Mouse (Mus musculus) liver, embryonic 11.5 days (tissue): Measurements from ENCODE around the gene Gm10337. TPM values are rescaled to one million over a fixed set of nuclear protein-coding genes. Genes with fewer than 3 reads are reported as not detected.

Experiments
- ATAC-seq: fragments of 200-750 bp; cut with Nextera tagmentation; replicated peaks from 2 replicates; pipeline ENCODE4 v1.8.0; 2017; ENCODE audit warnings: moderate number of reproducible peaks, mild to moderate bottlenecking, moderate TSS enrichment, moderate library complexity; ENCODE audit not compliant: low FRiP score
- DNase-seq: peaks from one replicate; pipeline ENCODE4 v3.0.0-alpha.2; 2017; ENCODE audit warnings: low spot score
- H3K27ac ChIP-seq: fragments of 300-500 bp; sonication (generic); 2 replicates; pipeline ENCODE4 v1.5.1; 2014; ENCODE audit warnings: mild to moderate bottlenecking, low read depth, low read length, control low read depth
- H3K27me3 ChIP-seq: fragments of 300-500 bp; sonication (generic); replicated peaks from 2 replicates; pipeline ENCODE4 v1.6.1; 2014; ENCODE audit warnings: low read length, mixed read lengths; ENCODE audit not compliant: control insufficient read depth, insufficient read depth
- H3K36me3 ChIP-seq: fragments of 300-500 bp; sonication (generic); 2 replicates; pipeline ENCODE4 v1.6.1; 2014; ENCODE audit warnings: mild to moderate bottlenecking, low read length, moderate library complexity, mixed read lengths; ENCODE audit not compliant: control insufficient read depth, insufficient read depth
- H3K4me1 ChIP-seq: fragments of 300-500 bp; sonication (generic); replicated peaks from 2 replicates; pipeline ENCODE4 v1.6.1; 2014; ENCODE audit warnings: low read length, mixed read lengths; ENCODE audit not compliant: control insufficient read depth, insufficient read depth
- H3K4me2 ChIP-seq: fragments of 300-500 bp; sonication (generic); 2 replicates; pipeline ENCODE4 v1.6.1; 2014; ENCODE audit warnings: mild to moderate bottlenecking, control low read depth, moderate library complexity
- H3K4me3 ChIP-seq: fragments of 300-500 bp; sonication (generic); 2 replicates; pipeline ENCODE4 v1.5.1; 2014; ENCODE audit warnings: low read depth, low read length, control low read depth
- H3K9ac ChIP-seq: fragments of 300-500 bp; sonication (generic); 2 replicates; pipeline ENCODE4 v1.6.1; 2014; ENCODE audit warnings: low read depth, low read length, control low read depth
- H3K9me3 ChIP-seq: fragments of 300-500 bp; sonication (generic); 2 replicates; pipeline ENCODE4 v1.6.1; 2016; ENCODE audit warnings: low read length, inconsistent platforms, mixed read lengths; ENCODE audit not compliant: control insufficient read depth
- WGBS: fragments of 180-500 bp; shearing (Covaris S2); extraction: QIAGEN DNeasy Blood & Tissue Kit; methylation state at CpG from one replicate; pipeline ENCODE4 v1.1.7; 2014; 5-methylcytosine and 5-hydroxymethylcytosine counted together
- polyA plus RNA-seq: library from polyadenylated mRNA; unstranded; fragments of >200 nt; fragmentation: Nextera tagmentation; extraction: Ambion mirVana; gene quantifications from 2 replicates; pipeline ENCODE4 v1.2.1, GENCODE M21; 2014

Gm10337 gene
- polyA plus RNA-seq, 1 experiment from 2014 or later: not detected

DNA sequence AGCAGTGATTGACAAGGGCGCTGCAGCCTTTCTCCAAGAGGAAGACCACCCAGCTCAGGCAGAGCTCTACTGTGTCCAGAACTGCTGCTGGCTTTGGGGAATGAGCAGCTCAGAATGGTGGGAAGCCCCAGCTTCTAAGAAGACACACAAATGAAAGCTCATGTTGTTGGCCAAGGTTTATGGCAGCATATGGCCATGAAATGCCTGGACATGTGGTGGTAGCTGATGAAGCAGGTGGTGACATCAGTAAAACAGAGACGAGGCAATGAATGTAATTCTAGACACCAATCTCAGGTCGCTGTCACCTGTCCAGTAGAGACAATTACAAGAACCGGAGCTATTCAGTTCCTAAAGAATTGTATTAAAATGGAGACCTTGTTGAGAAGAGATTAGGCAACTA is 41.3 kb downstream of the Gm10337 start:
- 89% methylated on average over 4 of the region's 4 CpGs for WGBS
- H3K9me3 ChIP-seq: no peaks in the 10 kb centered on the region
- H3K4me1 ChIP-seq: no peaks in the 10 kb centered on the region
- DNase-seq (no peak), ATAC-seq (no peak)
- H3K4me3 ChIP-seq: no peak overlapping the region
- peaks cover 24% of the 10 kb centered on the region; the same call in 1 of the 2 replicates for H3K36me3 ChIP-seq
- H3K27me3 ChIP-seq: no peaks in the 10 kb centered on the region
- no peak overlapping the region for H3K4me2 ChIP-seq
- H3K27ac ChIP-seq: no peak overlapping the region
- no peak overlapping the region for H3K9ac ChIP-seq

DNA sequence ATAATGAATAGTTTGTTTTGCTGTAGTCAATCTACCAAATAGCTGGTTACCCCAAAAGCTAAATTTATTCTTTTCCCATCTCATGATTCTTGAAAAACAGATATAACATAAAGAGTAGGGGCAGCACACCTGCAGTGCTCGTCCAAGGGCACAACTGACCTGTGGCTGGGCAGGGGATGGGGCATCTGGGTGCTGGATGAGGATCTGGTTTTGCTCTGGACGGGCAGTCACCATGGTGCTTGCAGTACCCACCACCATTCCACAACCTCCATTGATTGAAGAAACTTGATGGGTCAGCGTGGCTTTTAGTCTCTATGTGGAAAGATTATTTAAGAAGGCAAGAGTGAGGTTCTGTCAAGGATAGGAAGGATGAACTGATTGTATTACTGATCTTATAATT is 42.7 kb downstream of the Gm10337 start:
- ATAC-seq: no peak
- H3K36me3 ChIP-seq: peaks cover 16% of the 10 kb centered on the region; the same call in 1 of the 2 replicates
- H3K27ac ChIP-seq: no peak overlapping the region
- 88% methylated on average over 3 of the region's 3 CpGs for WGBS
- DNase-seq: no peak
- no peak overlapping the region for H3K4me3 ChIP-seq
- no peaks in the 10 kb centered on the region for H3K27me3 ChIP-seq
- no peaks in the 10 kb centered on the region for H3K9me3 ChIP-seq
- no peak overlapping the region for H3K4me2 ChIP-seq
- H3K9ac ChIP-seq: no peak overlapping the region
- H3K4me1 ChIP-seq: no peaks in the 10 kb centered on the region

DNA sequence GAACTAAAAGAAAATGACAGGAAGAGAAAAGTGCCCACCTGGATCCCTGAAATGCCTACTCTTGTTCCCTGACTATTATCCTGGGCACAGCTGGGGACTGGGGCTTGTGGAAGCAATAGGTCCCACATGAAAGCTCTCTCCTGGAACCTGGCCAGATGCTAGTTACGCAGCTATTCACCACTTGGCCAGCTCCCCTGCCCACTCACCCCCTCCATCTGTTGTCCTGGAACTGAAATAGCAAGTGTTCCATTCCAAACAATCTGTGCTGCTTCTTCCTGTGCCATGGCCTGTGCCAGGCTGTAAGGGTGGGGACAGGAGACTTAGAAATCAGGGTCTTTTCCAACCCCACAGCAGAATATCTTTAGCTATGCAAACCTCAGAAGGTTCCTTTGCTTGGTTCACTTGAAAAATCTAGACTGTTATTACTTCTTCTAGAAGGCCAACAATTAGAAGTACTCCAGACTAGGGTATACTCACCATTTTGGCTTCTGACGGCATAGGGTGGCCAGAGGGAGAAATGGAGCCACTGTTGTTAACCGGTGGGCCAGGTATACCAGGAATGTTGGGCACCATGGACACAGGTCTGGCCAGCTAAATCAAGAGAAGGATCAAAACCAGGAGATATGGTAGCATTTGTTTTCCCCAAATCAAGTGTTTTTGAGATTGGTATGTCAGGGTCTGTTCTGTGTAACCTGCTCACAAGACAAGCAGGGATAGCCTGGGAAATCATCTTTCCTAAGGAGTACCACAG is 43.3 kb downstream of the Gm10337 start:
- no peak overlapping the region for H3K4me3 ChIP-seq
- ATAC-seq: no peak
- H3K27me3 ChIP-seq: no peaks in the 10 kb centered on the region
- no peak overlapping the region for H3K27ac ChIP-seq
- no peaks in the 10 kb centered on the region for H3K4me1 ChIP-seq
- no peaks in the 10 kb centered on the region for H3K9me3 ChIP-seq
- WGBS: 87% methylated on average over 3 of the region's 3 CpGs
- no peak for DNase-seq
- no peak overlapping the region for H3K9ac ChIP-seq
- H3K36me3 ChIP-seq: peaks cover 19% of the 10 kb centered on the region; the same call in 1 of the 2 replicates
- H3K4me2 ChIP-seq: no peak overlapping the region

DNA sequence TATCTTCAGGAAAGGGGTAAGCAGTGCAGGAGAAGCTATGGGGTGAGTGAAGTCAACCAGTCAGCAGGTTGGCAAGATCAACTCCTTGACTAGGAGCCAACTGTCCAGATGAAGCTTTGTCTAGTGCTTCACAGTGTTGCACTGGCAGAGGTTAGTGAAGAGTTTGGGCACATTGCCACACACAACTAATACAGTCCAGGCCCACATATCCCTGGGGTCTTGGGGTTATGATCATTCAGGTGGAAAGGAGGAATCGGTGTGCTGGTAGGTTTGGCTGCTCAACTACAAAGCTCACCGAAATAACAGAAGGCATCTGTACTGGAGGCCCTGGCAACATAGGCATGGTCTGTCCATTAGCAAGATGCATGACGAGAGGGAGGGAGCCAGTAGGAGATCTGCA is 44.0 kb downstream of the Gm10337 start:
- no peaks in the 10 kb centered on the region for H3K9me3 ChIP-seq
- no peak overlapping the region for H3K27ac ChIP-seq
- H3K4me3 ChIP-seq: no peak overlapping the region
- H3K36me3 ChIP-seq: peaks cover 20% of the 10 kb centered on the region
- WGBS: 94% methylated on average over 3 of the region's 3 CpGs
- H3K9ac ChIP-seq: no peak overlapping the region
- H3K4me1 ChIP-seq: no peaks in the 10 kb centered on the region
- DNase-seq (no peak), ATAC-seq (no peak)
- H3K4me2 ChIP-seq: no peak overlapping the region
- no peaks in the 10 kb centered on the region for H3K27me3 ChIP-seq

DNA sequence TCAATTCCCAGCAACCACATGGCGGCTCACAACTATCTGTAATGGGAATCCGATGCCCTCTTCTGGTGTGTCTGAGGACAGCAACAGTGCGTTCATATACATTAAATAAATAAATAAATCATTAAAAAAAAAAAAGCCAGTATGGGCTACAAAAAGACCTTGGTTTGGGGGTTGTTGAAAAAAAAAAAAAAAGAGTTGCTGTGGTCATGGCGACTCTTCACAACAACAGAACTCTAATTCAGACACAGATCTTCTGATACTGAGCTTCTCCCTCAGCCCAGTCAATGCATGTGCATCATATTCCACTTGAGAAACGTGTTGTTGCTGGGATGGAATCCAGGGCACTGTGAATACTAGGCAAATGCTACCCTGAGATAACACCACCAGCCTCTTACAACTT is 49.1 kb downstream of the Gm10337 start:
- peaks cover 22% of the 10 kb centered on the region for H3K36me3 ChIP-seq
- DNase-seq (no peak), ATAC-seq (no peak)
- H3K4me2 ChIP-seq: no peak overlapping the region
- H3K9ac ChIP-seq: no peak overlapping the region
- no peaks in the 10 kb centered on the region for H3K27me3 ChIP-seq
- 97% methylated on average over 5 of the region's 5 CpGs for WGBS
- H3K4me3 ChIP-seq: no peak overlapping the region
- no peaks in the 10 kb centered on the region for H3K4me1 ChIP-seq
- H3K27ac ChIP-seq: no peak overlapping the region
- no peaks in the 10 kb centered on the region for H3K9me3 ChIP-seq

Other genes starting within 250 kb of the Gm10337 start
- 11.1 and 11.5 TPM in 2 replicates for gene Rarg, start 246.2 kb upstream of the Gm10337 start, polyA plus RNA-seq
- gene Gm9918, start 233.2 kb upstream of the Gm10337 start, polyA plus RNA-seq: 0.13 TPM in 1 of 2 replicates, not detected in the other
- 58.8 and 60.7 TPM in 2 replicates for gene Mfsd5, start 224.3 kb upstream of the Gm10337 start, polyA plus RNA-seq
- 50.6 and 54.2 TPM in 2 replicates for gene Espl1, start 207.5 kb upstream of the Gm10337 start, polyA plus RNA-seq
- gene Pfdn5, start 177.6 kb upstream of the Gm10337 start, polyA plus RNA-seq: 236 and 254 TPM in 2 replicates
- gene Myg1, start 172.0 kb upstream of the Gm10337 start, polyA plus RNA-seq: 97.0 and 104 TPM in 2 replicates
- 99.3 and 108 TPM in 2 replicates for gene Aaas, start 153.0 kb upstream of the Gm10337 start, polyA plus RNA-seq
- gene Sp7, start 136.5 kb upstream of the Gm10337 start, polyA plus RNA-seq: 0.57 and 1.5 TPM in 2 replicates
- 9.7 and 10.6 TPM in 2 replicates for gene Sp1, start 97.6 kb upstream of the Gm10337 start, polyA plus RNA-seq
- gene Amhr2, start 58.4 kb upstream of the Gm10337 start, polyA plus RNA-seq: 1.1 and 1.6 TPM in 2 replicates
- 155 and 157 TPM in 2 replicates for gene Prr13, start 44.7 kb upstream of the Gm10337 start, polyA plus RNA-seq
- gene Pcbp2, start 33.2 kb upstream of the Gm10337 start, polyA plus RNA-seq: 187 and 220 TPM in 2 replicates
- 7.7 and 7.9 TPM in 2 replicates for gene Map3k12, start 13.3 kb downstream of the Gm10337 start, polyA plus RNA-seq
- gene Tarbp2, start 14.5 kb downstream of the Gm10337 start, polyA plus RNA-seq: 96.7 and 105 TPM in 2 replicates
- gene Npff, start 21.2 kb downstream of the Gm10337 start, polyA plus RNA-seq: 0.86 and 1.2 TPM in 2 replicates
- gene Gm28047, start 121.3 kb downstream of the Gm10337 start, polyA plus RNA-seq: not detected in 2 replicates
- gene Atf7, start 121.7 kb downstream of the Gm10337 start, polyA plus RNA-seq: 14.4 and 17.1 TPM in 2 replicates
- gene Atp5g2, start 168.6 kb downstream of the Gm10337 start, polyA plus RNA-seq: 60.2 and 74.2 TPM in 2 replicates
- 15.0 and 16.2 TPM in 2 replicates for gene Calcoco1, start 218.5 kb downstream of the Gm10337 start, polyA plus RNA-seq